Mouse (Mus musculus) E14TG2a.4 (cell line): ENCODE data around the gene Nkapd1.
A peak's percentile ranks its signal among the peaks of the same experiment; 100 is the strongest.

Experiments
- H3K27me3 ChIP-seq: 2 replicates; pipeline ENCODE4 v1.6.1; 2014; ENCODE audit warnings: low read length, control low read depth; ENCODE audit not compliant: insufficient read depth
- H3K36me3 ChIP-seq: 2 replicates; pipeline ENCODE4 v1.6.1; 2014; ENCODE audit warnings: low read length, control low read depth; ENCODE audit not compliant: insufficient read depth
- H3K4me1 ChIP-seq: replicated peaks from 2 replicates; pipeline ENCODE4 v1.6.1; 2014; ENCODE audit warnings: low read depth, low read length, control low read depth
- H3K4me3 ChIP-seq: replicated peaks from 2 replicates; pipeline ENCODE4 v1.5.1; 2014; ENCODE audit warnings: mild to moderate bottlenecking, low read length
- H3K9me3 ChIP-seq: 2 replicates; pipeline ENCODE4 v1.6.1; 2014; ENCODE audit warnings: low read length, control low read depth
- CTCF ChIP-seq: conservative IDR thresholded peaks from 2 replicates; pipeline ENCODE4 v1.5.1; 2014; ENCODE audit warnings: low read length
- NANOG ChIP-seq: IDR thresholded peaks from 2 replicates; pipeline ENCODE4 v1.6.1; 2014; ENCODE audit warnings: borderline replicate concordance, low read length, mixed read lengths
- POU5F1 ChIP-seq: IDR thresholded peaks from 2 replicates; pipeline ENCODE4 v1.6.1; 2014; ENCODE audit warnings: low read length, borderline replicate concordance

The Nkapd1 gene

GRCm38 (mm10) chr9:50604338-50604737, 12.9 kb downstream of the Nkapd1 start:
- H3K36me3 ChIP-seq: peaks cover 69% of the 10 kb centered on the region
- peak overlapping the region; percentile 96 for H3K4me3 ChIP-seq
- H3K9me3 ChIP-seq: no peaks in the 10 kb centered on the region
- peaks cover 42% of the 10 kb centered on the region for H3K4me1 ChIP-seq
- no peak for TF ChIP-seq CTCF
- no peak for TF ChIP-seq POU5F1
- no peak for TF ChIP-seq NANOG
- H3K27me3 ChIP-seq: no peaks in the 10 kb centered on the region

- Histone ChIP-seq H3K36me3 (peaks cover 69% of the 10 kb centered on the region), H3K4me1 (peaks cover 42% of the 10 kb centered on the region), H3K27me3 (no peaks in the 10 kb centered on the region), H3K4me3 (peak overlapping the region; percentile 96), H3K9me3 (no peaks in the 10 kb centered on the region)
- TF ChIP-seq CTCF (no peak), NANOG (no peak), POU5F1 (no peak)
Measured at GRCm38 (mm10) chr9:50603998-50604324, 13.3 kb downstream of the Nkapd1 start.

- TF ChIP-seq NANOG: 0 out of 2 replicates have a peak, but pooled peaks have one; percentile 7
- TF ChIP-seq CTCF: no peak
- TF ChIP-seq POU5F1: no peak
- Histone ChIP-seq H3K9me3 (no peaks in the 10 kb centered on the region), H3K36me3 (peaks cover 69% of the 10 kb centered on the region), H3K4me3 (peak within 1 kb of the TSS; percentile 96), H3K4me1 (peaks cover 46% of the 10 kb centered on the region), H3K27me3 (no peaks in the 10 kb centered on the region)
Measured at GRCm38 (mm10) chr9:50603189-50603997, 13.9 kb downstream of the Nkapd1 start, which contains the start of the genes Sdhd and Timm8b. Gene Sdhd, minus strand, starts transcription at chr9:50603812. Gene Timm8b, plus strand, starts transcription at chr9:50603910.

GRCm38 (mm10) chr9:50602055-50602845, 15.0 kb downstream of the Nkapd1 start:
- no peaks in the 10 kb centered on the region for H3K27me3 ChIP-seq
- TF ChIP-seq POU5F1: no peak
- TF ChIP-seq CTCF: no peak
- TF ChIP-seq NANOG: no peak
- peaks cover 69% of the 10 kb centered on the region for H3K36me3 ChIP-seq
- peak overlapping the region; percentile 96 for H3K4me3 ChIP-seq
- H3K9me3 ChIP-seq: no peaks in the 10 kb centered on the region
- H3K4me1 ChIP-seq: peaks cover 46% of the 10 kb centered on the region

- H3K27me3 ChIP-seq: no peaks in the 10 kb centered on the region
- H3K4me1 ChIP-seq: peaks cover 46% of the 10 kb centered on the region
- H3K9me3 ChIP-seq: no peaks in the 10 kb centered on the region
- TF ChIP-seq NANOG: no peak
- TF ChIP-seq POU5F1: no peak
- no peak for TF ChIP-seq CTCF
- H3K4me3 ChIP-seq: peak overlapping the region; percentile 96; the same call in 1 of the 2 replicates
- peaks cover 69% of the 10 kb centered on the region for H3K36me3 ChIP-seq
Measured at GRCm38 (mm10) chr9:50601536-50601935, 15.7 kb downstream of the Nkapd1 start.

- TF ChIP-seq CTCF: no peak
- TF ChIP-seq NANOG: no peak
- no peak for TF ChIP-seq POU5F1
- Histone ChIP-seq H3K36me3 (peaks cover 68% of the 10 kb centered on the region), H3K4me3 (no peak overlapping the region), H3K27me3 (no peaks in the 10 kb centered on the region), H3K4me1 (peaks cover 29% of the 10 kb centered on the region), H3K9me3 (no peaks in the 10 kb centered on the region)
Measured at GRCm38 (mm10) chr9:50596973-50597372, 20.3 kb downstream of the Nkapd1 start.

GRCm38 (mm10) chr9:50594794-50595417, 22.4 kb downstream of the Nkapd1 start:
- TF ChIP-seq POU5F1 (no peak), CTCF (no peak), NANOG (no peak)
- H3K9me3 ChIP-seq: no peaks in the 10 kb centered on the region
- H3K4me1 ChIP-seq: peaks cover 11% of the 10 kb centered on the region; the same call in 1 of the 2 replicates
- peaks cover 49% of the 10 kb centered on the region for H3K36me3 ChIP-seq
- no peak overlapping the region for H3K4me3 ChIP-seq
- H3K27me3 ChIP-seq: peaks cover 3% of the 10 kb centered on the region; the same call in 1 of the 2 replicates

GRCm38 (mm10) chr9:50593544-50593943, 23.7 kb downstream of the Nkapd1 start:
- TF ChIP-seq CTCF (peak; percentile 76), NANOG (no peak)
- Histone ChIP-seq H3K27me3 (peaks cover 3% of the 10 kb centered on the region; the same call in 1 of the 2 replicates), H3K4me1 (peaks cover 7% of the 10 kb centered on the region; the same call in 1 of the 2 replicates), H3K4me3 (no peak overlapping the region), H3K36me3 (peaks cover 36% of the 10 kb centered on the region), H3K9me3 (no peaks in the 10 kb centered on the region)
